21 mouse cellular contexts compared by ENCODE assay signal in the genomic region with DNA sequence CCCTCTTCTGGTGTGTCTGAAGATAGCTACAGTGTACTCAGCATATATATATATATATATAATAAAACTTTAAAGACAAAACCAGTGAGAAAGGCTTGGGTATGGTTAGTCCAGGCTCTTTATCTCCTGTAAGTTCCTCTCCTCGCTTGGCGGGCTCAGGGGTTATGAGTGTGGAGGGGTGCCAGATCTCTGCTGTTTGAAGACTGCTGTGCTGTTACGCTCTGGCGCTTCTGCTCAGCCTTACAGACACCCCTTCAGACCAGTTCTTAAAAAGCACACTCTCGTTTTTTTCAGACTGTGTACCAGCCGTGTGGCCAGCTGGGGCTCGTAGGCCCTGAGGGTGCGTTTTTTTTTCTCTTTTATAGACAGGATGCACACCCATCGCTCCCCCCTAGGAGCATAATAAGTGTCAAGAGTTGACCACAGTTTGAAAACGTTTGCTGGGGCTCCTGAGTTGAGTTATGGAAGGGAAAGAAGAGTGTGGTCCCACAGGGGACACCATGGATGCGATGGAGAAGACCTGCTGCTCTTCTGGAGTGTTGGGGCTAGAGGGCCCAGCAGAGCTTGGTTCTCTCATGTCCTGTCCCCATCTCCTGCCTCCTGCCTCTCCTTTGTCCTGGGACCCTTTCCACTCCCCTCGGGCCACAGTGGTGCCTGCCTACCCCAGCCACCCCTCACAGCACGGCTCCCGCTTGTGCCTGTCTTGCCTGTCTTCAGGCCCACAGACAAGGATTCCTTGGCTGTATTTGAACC. TPM values are rescaled to one million over a fixed set of nuclear protein-coding genes. Genes with fewer than 3 reads are reported as not detected.
A peak's percentile ranks its signal among the peaks of the same experiment; 100 is the strongest.
DNase-seq lines count a peak whose midpoint lies in the region; ATAC-seq lines count a peak whose summit lies in the region.
"Had no signal": no experiment of that assay in that cellular context is flagged by ENCODE, and none has a peak within 500 bp of the region (broad histone marks: within the 10 kb centered on the region; RNA-seq: fewer than 3 reads in every experiment).

No protein-coding gene starts in this region.

- peak overlapping the region; percentile 87 for H3K27ac ChIP-seq in liver, embryonic 11.5 days (ENCODE audit: low read depth, low read length)
- H3K27ac ChIP-seq: forebrain, embryonic 13.5 days; heart, embryonic 15.5 days; hindbrain, embryonic 13.5 days; limb, embryonic 12.5 days had no signal

- H3K9ac ChIP-seq in liver, embryonic 11.5 days (ENCODE audit: low read depth, low read length), result no peak overlapping the region; the same call in 1 of the 2 replicates
- H3K9ac ChIP-seq: forebrain, embryonic 13.5 days; heart, embryonic 15.5 days; hindbrain, embryonic 13.5 days; limb, embryonic 12.5 days had no signal

- H3K4me3 ChIP-seq in liver, embryonic 11.5 days (ENCODE audit: low read depth, low read length), result no peak overlapping the region
- H3K4me3 ChIP-seq: forebrain, embryonic 13.5 days; heart, embryonic 15.5 days; hindbrain, embryonic 13.5 days; limb, embryonic 12.5 days; myocyte had no signal

- no peaks in the 10 kb centered on the region for H3K9me3 ChIP-seq in liver, embryonic 11.5 days (ENCODE audit: control insufficient read depth, low read length)
- H3K9me3 ChIP-seq: forebrain, embryonic 13.5 days; heart, embryonic 15.5 days; hindbrain, embryonic 13.5 days; limb, embryonic 12.5 days had no signal

- DNase-seq in cerebellum, postnatal 10 days, result peak; percentile 25 to 39
- no peak for DNase-seq in cerebellum, postnatal 36 days
- DNase-seq in liver, embryonic 11.5 days (ENCODE audit: low spot score), result no peak
- DNase-seq in liver, result no peak
- no peak for DNase-seq in ovary, postnatal 36 days (ENCODE audit: low spot score)
- DNase-seq in cerebellum, postnatal 4 days (ENCODE audit: low spot score in 2 of 2), result no peak
- DNase-seq: adrenal gland, adult 2 months; cerebellum, adult 2 months; heart, adult 11 months; kidney, adult 11 months; lung, postnatal 10 days had no signal

- 61% methylated on average over 14 of the region's 14 CpGs for WGBS in liver, embryonic 11.5 days

- no peak for ATAC-seq in liver, embryonic 11.5 days (replicated peaks; ENCODE audit: low FRiP score)
- ATAC-seq in common myeloid progenitor, adult 5-6 weeks (replicated peaks; ENCODE audit: low read depth, poor library complexity, severe bottlenecking), result peak; percentile 51
- ATAC-seq in neutrophil, adult 5-6 weeks (ENCODE audit: extremely low read depth, insufficient number of reproducible peaks, low FRiP score, poor library complexity, severe bottlenecking), result 0 out of 2 replicates have a peak, but pooled peaks have one; percentile 20
- ATAC-seq: forebrain, embryonic 13.5 days had no signal

- H3K4me2 ChIP-seq in liver, embryonic 11.5 days, result no peak overlapping the region
- H3K4me2 ChIP-seq: forebrain, embryonic 13.5 days; heart, embryonic 15.5 days; hindbrain, embryonic 13.5 days; limb, embryonic 12.5 days; midbrain, embryonic 11.5 days had no signal

- H3K36me3 ChIP-seq in liver, embryonic 11.5 days (ENCODE audit: control insufficient read depth, insufficient read depth, low read length), result peaks cover 3% of the 10 kb centered on the region; the same call in 1 of the 2 replicates
- H3K36me3 ChIP-seq: heart, embryonic 15.5 days; hindbrain, embryonic 13.5 days; limb, embryonic 12.5 days had no signal

- peaks cover 67% of the 10 kb centered on the region for H3K4me1 ChIP-seq in liver, embryonic 11.5 days (replicated peaks; ENCODE audit: control insufficient read depth, insufficient read depth, low read length)
- H3K4me1 ChIP-seq: forebrain, embryonic 13.5 days had no signal

- no peaks in the 10 kb centered on the region for H3K27me3 ChIP-seq in liver, embryonic 11.5 days (replicated peaks; ENCODE audit: control insufficient read depth, insufficient read depth, low read length)
- H3K27me3 ChIP-seq: forebrain, embryonic 13.5 days; heart, embryonic 15.5 days; hindbrain, embryonic 13.5 days had no signal

RNA-seq across cellular contexts. Expression of a gene that starts 15.8 kb away (rescaled TPM):
- polyA plus RNA-seq in liver, embryonic 11.5 days (2014; fragmentation: Nextera tagmentation; extraction: Ambion mirVana), result 143 and 151 TPM in 2 replicates
- total RNA-seq in common myeloid progenitor, adult 5-6 weeks (2017), result 29.5 and 30.7 TPM in 2 replicates
- 0.35 and 0.98 TPM in 2 replicates for total RNA-seq in neutrophil, adult 5-6 weeks (2017)
- total RNA-seq: adrenal gland, adult 2 months; left cerebral cortex, adult 18-20 months had no signal
- polyA plus RNA-seq: myocyte had no signal

RNA-seq across cellular contexts. Expression of a gene that starts 22.4 kb away (rescaled TPM):
- 30.8 and 32.9 TPM in 2 replicates for polyA plus RNA-seq in liver, embryonic 11.5 days (2014; fragmentation: Nextera tagmentation; extraction: Ambion mirVana)
- 9.7 and 19.0 TPM in 2 replicates for total RNA-seq in common myeloid progenitor, adult 5-6 weeks (2017)
- total RNA-seq in neutrophil, adult 5-6 weeks (2017), result 9.5 and 10.4 TPM in 2 replicates

RNA-seq across cellular contexts. Expression of a gene that starts 35.1 kb away (rescaled TPM):
- 20.7 and 21.3 TPM in 2 replicates for polyA plus RNA-seq in liver, embryonic 11.5 days (2014; fragmentation: Nextera tagmentation; extraction: Ambion mirVana)
- 14.5 and 18.7 TPM in 2 replicates for total RNA-seq in common myeloid progenitor, adult 5-6 weeks (2017)
- 32.5 and 32.9 TPM in 2 replicates for total RNA-seq in neutrophil, adult 5-6 weeks (2017)

RNA-seq across cellular contexts. Expression of a gene that starts 42.8 kb away (rescaled TPM):
- not detected in 2 replicates for polyA plus RNA-seq in liver, embryonic 11.5 days (2014; fragmentation: Nextera tagmentation; extraction: Ambion mirVana)
- total RNA-seq in common myeloid progenitor, adult 5-6 weeks (2017), result not detected in 2 replicates
- not detected in 2 replicates for total RNA-seq in neutrophil, adult 5-6 weeks (2017)
- total RNA-seq: left cerebral cortex, adult 18-20 months had no signal
- polyA plus RNA-seq: adrenal gland, adult 2 months; forebrain, embryonic 13.5 days; limb, embryonic 12.5 days; myocyte; stomach, embryonic 14.5 days had no signal

Comparison
In these comparisons a context has a peak if more than half of its experiments do, and no peak if none do; other contexts are left out.
1. DNase-seq: peak in cerebellum, postnatal 10 days (2 of 2); none in cerebellum, postnatal 36 days (0 of 2), liver, embryonic 11.5 days (single experiment), liver (single experiment), ovary, postnatal 36 days (single experiment) and cerebellum, postnatal 4 days (0 of 2).
2. RNA of a gene that starts 15.8 kb away (total RNA-seq): 29.5 to 30.7 TPM in common myeloid progenitor, adult 5-6 weeks; 0.35 to 0.98 TPM in neutrophil, adult 5-6 weeks; every median in the first group is over 10 times any median in the second.